Mouse (Mus musculus) liver, postnatal 0 days (tissue): ENCODE data around the gene Tlr11. TPM values are rescaled to one million over a fixed set of nuclear protein-coding genes. Genes with fewer than 3 reads are reported as not detected.

ENCODE experiments used
- ATAC-seq: fragments of 200-750 bp; cut with Nextera tagmentation; 2 replicates; pipeline ENCODE4 v1.8.0; 2017; ENCODE audit warnings: mild to moderate bottlenecking, moderate library complexity
- DNase-seq: peaks from one replicate; pipeline ENCODE4 v3.0.0-alpha.2; 2016
- H3K27ac ChIP-seq: fragments of 300-500 bp; sonication (generic); 2 replicates; pipeline ENCODE4 v1.5.1; 2014; ENCODE audit warnings: antibody characterized with exemption, moderate library complexity, mild to moderate bottlenecking, low read depth
- H3K27me3 ChIP-seq: fragments of 300-500 bp; sonication (generic); 2 replicates; pipeline ENCODE4 v1.6.1; 2014; ENCODE audit warnings: low read length, control low read depth, mixed read lengths; ENCODE audit not compliant: insufficient read depth
- H3K36me3 ChIP-seq: fragments of 300-500 bp; sonication (generic); replicated peaks from 2 replicates; pipeline ENCODE4 v1.6.1; 2014; ENCODE audit warnings: mild to moderate bottlenecking, control low read depth, low read length, moderate library complexity, mixed read lengths; ENCODE audit not compliant: insufficient read depth
- H3K4me1 ChIP-seq: fragments of 300-500 bp; sonication (generic); 2 replicates; pipeline ENCODE4 v1.6.1; 2014; ENCODE audit warnings: antibody characterized with exemption, mild to moderate bottlenecking, control low read depth; ENCODE audit not compliant: insufficient read depth
- H3K4me2 ChIP-seq: fragments of 300-500 bp; sonication (generic); 2 replicates; pipeline ENCODE4 v1.6.1; 2014; ENCODE audit warnings: low read depth, mild to moderate bottlenecking, low read length, moderate library complexity, mixed read lengths
- H3K4me3 ChIP-seq: fragments of 300-500 bp; sonication (generic); 2 replicates; pipeline ENCODE4 v1.5.1; 2014; ENCODE audit warnings: low read depth, low read length
- H3K9ac ChIP-seq: fragments of 300-500 bp; sonication (generic); replicated peaks from 2 replicates; pipeline ENCODE4 v1.6.1; 2014; ENCODE audit warnings: mild to moderate bottlenecking, moderate library complexity
- H3K9me3 ChIP-seq: fragments of 300-500 bp; sonication (generic); 2 replicates; pipeline ENCODE4 v1.6.1; 2016; ENCODE audit warnings: mild to moderate bottlenecking, control low read depth, low read length, mixed read lengths
- CTCF ChIP-seq: sonication (generic); IDR thresholded peaks from 2 replicates; pipeline ENCODE4 v1.5.1; 2016; ENCODE audit warnings: antibody characterized with exemption, low read depth
- EP300 ChIP-seq: IDR thresholded peaks from 2 replicates; pipeline ENCODE4 v1.6.1; 2016; ENCODE audit warnings: antibody characterized with exemption, low read depth, mild to moderate bottlenecking
- WGBS: fragments of 180-500 bp; shearing (Covaris S2); extraction: QIAGEN DNeasy Blood & Tissue Kit; methylation state at CpG from one replicate; pipeline ENCODE4 v1.1.7; 2014; ENCODE audit not compliant: insufficient replicate concordance; 5-methylcytosine and 5-hydroxymethylcytosine counted together
- polyA plus RNA-seq: library from polyadenylated mRNA; unstranded; fragments of >200 nt; fragmentation: Nextera tagmentation; extraction: Ambion mirVana; gene quantifications from 2 replicates; pipeline ENCODE4 v1.2.1, GENCODE M21; 2015

Tlr11 gene
- polyA plus RNA-seq, 1 experiment from 2014 or later, result 0.27 TPM

DNA sequence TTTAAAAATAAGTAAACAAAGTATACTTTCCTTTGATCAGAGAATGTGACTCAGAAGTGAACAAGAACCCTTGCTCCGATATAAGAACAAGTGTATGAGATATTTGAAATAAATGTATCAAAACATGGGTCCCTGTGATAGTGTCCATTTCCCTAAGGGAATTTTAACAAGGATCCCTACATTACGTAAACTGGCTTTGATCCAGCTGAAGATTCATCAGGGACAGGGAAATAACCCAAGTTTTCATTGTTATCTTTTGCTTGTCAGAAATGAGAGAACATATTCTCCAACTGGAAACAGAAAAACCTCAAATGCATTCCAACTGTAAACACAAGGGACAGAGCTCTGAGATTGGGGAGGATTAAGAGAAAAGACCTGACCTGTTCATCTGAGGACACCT is 23.1 kb downstream of the Tlr11 start, which contains the start of gene Olfr736:
Gene Olfr736 (plus strand): TSS at position 301 of the 400 bp plus-strand sequence.
- 86% methylated on average over 2 of the region's 2 CpGs for WGBS
- no peak within 1 kb of the TSS for H3K4me2 ChIP-seq
- no peaks in the 10 kb centered on the region for H3K9me3 ChIP-seq
- no peaks in the 10 kb centered on the region for H3K27me3 ChIP-seq
- TF ChIP-seq EP300 (no peak), CTCF (no peak)
- no peak within 1 kb of the TSS for H3K9ac ChIP-seq
- no peaks in the 10 kb centered on the region for H3K36me3 ChIP-seq
- DNase-seq (no peak), ATAC-seq (no peak)
- no peak within 1 kb of the TSS for H3K27ac ChIP-seq
- no peak within 1 kb of the TSS for H3K4me3 ChIP-seq
- no peaks in the 10 kb centered on the region for H3K4me1 ChIP-seq

- Histone ChIP-seq H3K27ac (no peak within 1 kb of the TSS), H3K4me2 (no peak within 1 kb of the TSS), H3K9ac (no peak within 1 kb of the TSS), H3K36me3 (no peaks in the 10 kb centered on the region), H3K4me3 (no peak within 1 kb of the TSS), H3K27me3 (no peaks in the 10 kb centered on the region), H3K4me1 (no peaks in the 10 kb centered on the region), H3K9me3 (no peaks in the 10 kb centered on the region)
- 79% methylated on average over 1 of the region's 1 CpGs for WGBS
- TF ChIP-seq CTCF (no peak), EP300 (no peak)
- no peak for ATAC-seq
- DNase-seq, result no peak
Observed at GRCm38 (mm10) chr14:50407268-50407667, 49.6 kb downstream of the Tlr11 start, which contains the start of gene Olfr738. TSS of gene Olfr738 (plus strand) at chr14:50407568.

Other genes with a start within 250 kb of the Tlr11 start
- not detected in 2 replicates for gene Olfr727, start 234.7 kb upstream of the Tlr11 start, polyA plus RNA-seq
- gene Olfr728, start 215.2 kb upstream of the Tlr11 start, polyA plus RNA-seq, result not detected in 2 replicates
- not detected in 2 replicates for gene Olfr729, start 205.0 kb upstream of the Tlr11 start, polyA plus RNA-seq
- gene Olfr730, start 169.7 kb upstream of the Tlr11 start, polyA plus RNA-seq, result not detected in 2 replicates
- not detected in 2 replicates for gene Olfr731, start 116.0 kb upstream of the Tlr11 start, polyA plus RNA-seq
- gene Olfr732, start 73.7 kb upstream of the Tlr11 start, polyA plus RNA-seq, result not detected in 2 replicates
- not detected in 2 replicates for gene Olfr733, start 56.4 kb upstream of the Tlr11 start, polyA plus RNA-seq
- gene Olfr734, start 31.2 kb upstream of the Tlr11 start, polyA plus RNA-seq, result not detected in 2 replicates
- gene Olfr735, start 9.0 kb upstream of the Tlr11 start, polyA plus RNA-seq, result 0.04 TPM in 1 of 2 replicates, not detected in the other
- gene Olfr736, start 23.2 kb downstream of the Tlr11 start, polyA plus RNA-seq, result not detected in 2 replicates
- gene Olfr738, start 49.7 kb downstream of the Tlr11 start, polyA plus RNA-seq, result not detected in 2 replicates
- not detected in 2 replicates for gene Olfr739, start 60.7 kb downstream of the Tlr11 start, polyA plus RNA-seq
- not detected in 2 replicates for gene Olfr740, start 87.6 kb downstream of the Tlr11 start, polyA plus RNA-seq
- not detected in 2 replicates for gene Olfr741, start 114.8 kb downstream of the Tlr11 start, polyA plus RNA-seq
- not detected in 2 replicates for gene Olfr742, start 145.7 kb downstream of the Tlr11 start, polyA plus RNA-seq
- not detected in 2 replicates for gene Olfr743, start 163.9 kb downstream of the Tlr11 start, polyA plus RNA-seq